Mouse (Mus musculus) C2C12 (cell line): ENCODE results near the gene Mta2.

Experiments used
- CEBPB ChIP-seq: IDR thresholded peaks from one replicate; pipeline ENCODE4 v1.6.1; 2011; ENCODE audit warnings: low read depth, mild to moderate bottlenecking, control low read depth, moderate library complexity
- CTCF ChIP-seq: IDR thresholded peaks from one replicate; pipeline ENCODE4 v1.5.1; 2011; ENCODE audit not compliant: control insufficient read depth, insufficient read depth, insufficient read length
- FOSL1 ChIP-seq: IDR thresholded peaks from one replicate; pipeline ENCODE4 v1.8.0; 2011; ENCODE audit warnings: mild to moderate bottlenecking, low read length; ENCODE audit not compliant: poor library complexity, insufficient read depth, severe bottlenecking
- MAX ChIP-seq: IDR thresholded peaks from one replicate; pipeline ENCODE4 v1.6.1; 2011; ENCODE audit warnings: mild to moderate bottlenecking, control low read depth
- MYOD1 ChIP-seq: IDR thresholded peaks from one replicate; pipeline ENCODE4 v1.6.1; 2011; ENCODE audit warnings: low read depth; ENCODE audit not compliant: control insufficient read depth, insufficient read length
- USF1 ChIP-seq: IDR thresholded peaks from one replicate; pipeline ENCODE4 v1.6.1; 2011; ENCODE audit warnings: low read depth, mild to moderate bottlenecking, control low read depth, moderate library complexity

GRCm38 (mm10) chr19:8985891-8986290 is 44.2 kb downstream of the Mta2 start:
- TF ChIP-seq CTCF, result no peak
- no peak for TF ChIP-seq MYOD1
- no peak for TF ChIP-seq USF1
- TF ChIP-seq CEBPB, result no peak
- no peak for TF ChIP-seq MAX
- TF ChIP-seq FOSL1, result no peak
